Mouse (Mus musculus): ENCODE measurements around the gene Slc9a9.

Gene Slc9a9

DNA sequence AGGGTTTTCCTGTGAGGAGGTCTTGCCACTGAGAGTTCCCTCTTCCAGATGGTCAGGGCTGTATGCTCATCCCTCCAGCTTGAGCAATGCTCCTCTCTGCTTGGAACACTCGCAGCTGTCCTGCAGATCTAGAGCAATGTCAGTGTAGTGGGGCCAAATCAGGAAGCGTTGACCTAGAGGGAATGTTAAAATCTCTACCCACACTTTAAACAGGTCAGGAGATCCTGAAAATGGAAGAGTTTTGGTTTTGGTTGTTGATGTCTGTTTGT, 36.0 kb downstream of the Slc9a9 start:
- ChIA-PET CTCF (no interaction called here), POLR2A (no interaction called here)

DNA sequence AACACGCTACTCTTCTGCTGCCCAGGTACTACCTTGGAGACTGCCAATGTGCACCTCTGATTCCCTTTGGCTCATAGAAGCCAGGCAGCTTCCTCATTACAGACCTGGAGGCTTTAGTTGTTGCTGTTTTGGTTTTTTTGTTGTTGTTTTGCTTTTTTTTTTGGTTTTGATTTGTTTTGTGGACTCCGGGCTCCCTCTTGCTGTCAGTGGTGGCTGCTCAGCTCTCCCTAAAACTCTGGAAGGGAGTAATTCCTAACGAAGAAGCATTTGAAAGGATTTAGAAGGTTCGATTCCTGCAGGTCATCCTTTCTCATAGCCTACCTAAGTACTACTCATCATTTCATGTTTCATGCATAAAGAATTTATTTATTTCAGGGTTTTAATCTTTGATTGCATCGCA, 42.4 kb downstream of the Slc9a9 start:
- POLR2A ChIA-PET: interaction anchor here in 1 of 4 experiments (0.6 kb wide), 1 partner anchor 1833 kb away, joined by 3 read pairs; no protein-coding TSS in a partner anchor
- CTCF ChIA-PET: no interaction called here

DNA sequence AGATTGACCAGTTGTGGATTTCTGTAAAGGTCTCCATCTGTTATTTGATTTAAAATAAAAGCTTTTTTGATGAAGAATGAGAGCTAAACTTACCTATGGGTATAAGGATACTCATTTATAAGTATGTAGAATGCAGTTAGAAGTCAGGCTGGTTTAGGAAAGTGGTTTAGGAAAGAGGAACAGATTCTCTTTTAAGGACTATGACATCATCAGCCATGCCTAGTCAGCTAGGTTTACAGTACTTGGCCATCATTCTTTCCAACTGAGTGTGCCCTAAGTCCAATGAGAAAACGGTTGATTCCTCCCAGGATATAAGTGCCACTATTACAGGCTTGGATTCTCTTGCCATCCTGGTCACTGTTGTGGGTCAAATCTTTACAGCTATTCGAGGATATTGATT, 47.0 kb downstream of the Slc9a9 start:
- POLR2A ChIA-PET: interaction anchor here in 2 of 4 experiments (0.6 to 0.7 kb wide), 2 partner anchors 264 to 340 kb away, joined by 3 read pairs; no protein-coding TSS in a partner anchor
- CTCF ChIA-PET: no interaction called here

DNA sequence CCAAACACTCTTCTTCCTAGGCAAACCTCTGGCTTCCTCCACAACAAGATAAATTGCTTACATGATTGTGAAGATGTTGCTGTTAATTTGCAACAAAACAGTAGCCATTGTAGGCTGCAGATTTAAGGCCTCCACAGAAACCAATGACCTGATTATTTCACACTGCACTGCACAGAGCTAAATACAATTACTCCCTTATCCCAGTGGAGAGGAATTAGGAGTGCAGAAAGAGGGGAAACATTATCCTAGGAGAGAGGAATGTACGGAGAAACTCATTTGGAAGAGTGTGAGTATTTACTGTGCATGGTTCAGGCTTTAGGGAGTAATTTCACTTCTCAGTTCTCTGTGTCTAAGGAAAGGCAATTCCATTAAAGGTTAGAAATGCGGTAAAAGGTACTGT, 53.9 kb downstream of the Slc9a9 start:
- CTCF ChIA-PET: no interaction called here
- POLR2A ChIA-PET: no interaction called here

DNA sequence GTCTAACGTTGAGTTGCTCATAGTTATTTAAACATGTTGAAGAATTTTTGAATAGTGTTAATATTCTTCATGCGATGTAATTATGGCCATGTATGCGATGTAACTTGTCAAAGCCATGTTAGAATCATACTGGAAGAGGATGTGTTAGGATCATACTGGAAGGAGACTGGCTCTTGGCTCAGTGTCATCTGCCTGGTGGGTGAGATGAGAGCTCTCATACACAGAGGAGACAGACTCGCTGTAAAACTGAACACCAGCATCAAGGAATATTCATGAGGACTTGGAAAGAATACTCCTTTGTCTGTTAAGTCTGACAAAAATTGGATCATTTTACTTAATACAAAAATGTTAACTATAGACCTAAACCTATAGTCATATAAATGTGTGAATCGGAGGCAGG, 55.4 kb downstream of the Slc9a9 start:
- POLR2A ChIA-PET: no interaction called here

DNA sequence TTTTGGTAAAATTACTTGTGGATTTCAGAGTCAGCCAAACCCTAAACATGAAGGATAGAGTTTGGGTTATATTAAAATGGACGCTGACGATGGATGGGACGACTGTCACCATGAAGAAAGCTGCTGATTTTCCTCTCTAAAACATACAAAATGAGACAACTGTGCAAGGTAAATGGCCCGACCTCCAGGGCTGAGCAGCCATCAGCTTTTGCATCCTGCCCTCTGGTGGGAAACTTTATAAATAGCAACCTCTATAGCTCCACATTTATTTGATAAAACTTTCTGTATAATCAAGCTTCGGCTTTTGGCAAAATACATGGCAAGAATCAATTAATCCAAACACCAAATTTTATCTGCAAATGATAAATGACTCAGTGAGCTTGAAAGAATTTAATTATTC, 57.7 kb downstream of the Slc9a9 start:
- POLR2A ChIA-PET: interaction anchor here in 1 of 4 experiments (0.9 kb wide), 1 partner anchor 680 kb away, joined by 3 read pairs; no protein-coding TSS in a partner anchor
- CTCF ChIA-PET: interaction anchor here in 2 of 4 experiments (0.6 to 1.5 kb wide), 3 partner anchors 27 to 1007 kb away, joined by 3 to 5 read pairs (median 3); no protein-coding TSS in a partner anchor

More for the DNA sequence above, 55.4 kb downstream of the Slc9a9 start:
- CTCF ChIA-PET: no interaction called here

DNA sequence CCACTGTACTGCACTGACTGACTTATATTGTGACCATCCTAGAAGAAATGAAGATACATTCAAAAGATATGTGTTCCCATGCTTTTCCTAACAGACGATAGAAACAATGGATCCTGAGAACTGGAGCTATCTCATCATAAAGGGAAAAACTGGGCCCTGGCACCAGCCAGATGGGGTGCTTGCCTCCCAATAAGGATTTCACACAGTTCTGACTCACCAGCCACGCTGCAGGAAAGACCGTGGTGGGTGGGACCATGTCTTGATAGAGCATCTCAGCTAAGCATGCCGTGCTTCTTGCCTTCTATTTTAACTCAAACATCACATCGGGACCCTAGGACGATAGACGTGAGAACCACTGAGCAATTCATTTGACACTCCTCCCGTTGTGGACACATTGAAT, 60.7 kb downstream of the Slc9a9 start:
- ChIA-PET CTCF (no interaction called here), POLR2A (no interaction called here)

DNA sequence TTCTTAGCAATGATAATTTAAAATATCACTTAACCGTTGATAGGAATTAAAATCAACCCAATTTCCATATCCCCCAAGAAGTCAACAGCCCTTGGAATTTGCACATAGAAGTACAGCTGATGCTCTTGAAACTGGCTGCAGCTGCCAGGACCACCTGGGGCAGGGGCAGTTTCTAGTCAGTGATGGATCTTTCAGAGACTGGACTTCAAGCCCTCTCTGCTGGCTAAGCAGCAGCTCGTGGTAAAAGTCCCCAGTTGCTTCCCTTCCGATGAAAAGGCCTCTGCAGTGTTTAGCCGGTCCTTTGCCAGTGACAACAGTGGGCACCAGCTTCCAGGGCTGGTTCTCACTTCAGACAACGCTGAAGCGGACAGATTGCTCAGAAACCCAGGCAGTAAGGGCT, 62.4 kb downstream of the Slc9a9 start:
- ChIA-PET POLR2A (no interaction called here), CTCF (no interaction called here)

DNA sequence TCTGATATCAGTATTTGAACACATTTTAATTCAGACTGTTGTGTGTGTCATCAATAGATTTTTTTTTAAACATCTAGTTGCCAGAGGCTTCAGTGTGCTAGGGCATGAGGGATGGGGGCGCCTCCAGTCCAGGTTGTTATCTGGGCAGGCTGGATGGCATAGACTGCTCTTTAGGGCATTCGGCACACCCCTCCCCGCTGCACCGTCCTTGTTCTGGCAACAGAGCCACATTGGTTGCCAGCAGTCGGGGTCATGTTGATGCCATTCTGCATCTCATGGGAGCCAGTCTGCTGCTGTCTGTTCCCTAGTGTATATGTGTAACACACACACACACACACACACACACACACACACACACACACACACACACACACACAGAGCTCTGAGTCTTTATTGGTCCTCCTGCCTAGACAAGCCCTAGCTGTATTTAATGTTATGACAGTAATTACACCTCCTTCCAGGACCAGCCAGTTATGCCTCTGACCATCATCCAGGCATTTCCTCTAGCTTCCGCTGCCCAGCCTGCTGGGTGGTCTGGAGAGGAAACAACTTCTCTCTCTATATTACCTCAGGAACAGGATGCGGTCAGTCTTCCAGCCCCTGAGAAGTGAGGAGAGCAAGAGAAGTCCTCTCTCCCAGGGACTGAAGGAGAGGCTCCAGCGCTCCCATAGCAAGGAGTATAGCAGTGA, 63.0 kb downstream of the Slc9a9 start:
- ChIA-PET POLR2A (interaction anchor here in 1 of 4 experiments (0.6 kb wide), 1 partner anchor 684 kb away, joined by 4 read pairs; no protein-coding TSS in a partner anchor), CTCF (no interaction called here)

DNA sequence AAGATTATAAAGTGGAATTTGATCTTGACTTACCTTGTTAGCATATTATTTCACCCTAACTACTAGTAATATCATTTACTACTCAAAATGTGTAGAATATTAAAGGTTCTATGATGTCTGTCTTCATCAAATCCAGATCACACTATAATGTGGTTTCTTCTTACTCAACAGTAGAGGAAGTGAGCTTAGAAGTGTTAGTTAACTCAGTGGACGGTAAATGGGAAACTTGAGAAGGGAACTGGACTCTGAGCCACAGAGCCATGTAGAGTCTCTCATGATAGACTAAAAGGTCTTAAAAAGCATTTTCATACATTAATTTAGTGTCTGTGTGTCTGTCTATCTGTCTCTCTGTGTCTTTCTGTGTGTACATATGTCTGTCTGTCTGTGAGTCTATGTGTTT, 64.6 kb downstream of the Slc9a9 start:
- ChIA-PET POLR2A (interaction anchor here in 1 of 4 experiments (0.6 kb wide), 1 partner anchor 679 kb away, joined by 3 read pairs; no protein-coding TSS in a partner anchor), CTCF (no interaction called here)

DNA sequence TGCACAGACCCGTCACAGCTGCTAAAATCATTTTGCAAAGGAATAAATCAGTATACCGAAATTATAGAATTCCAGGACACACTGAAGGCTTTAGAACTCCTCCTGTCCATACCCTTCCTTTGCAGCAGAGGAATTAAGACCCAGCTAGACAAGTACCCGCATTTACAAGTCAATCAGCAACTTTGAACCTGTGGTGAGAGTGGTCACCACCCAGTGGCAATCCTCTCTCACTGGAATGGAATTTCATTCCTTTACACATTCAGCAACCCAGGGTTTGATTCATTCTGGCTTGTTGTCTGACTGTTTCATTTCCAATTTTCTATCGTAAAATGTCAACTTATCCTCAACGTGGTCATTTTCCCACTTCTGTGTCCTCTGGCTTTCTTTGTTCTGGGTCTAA, 67.5 kb downstream of the Slc9a9 start:
- ChIA-PET POLR2A (no interaction called here), CTCF (interaction anchor here in 1 of 4 experiments (0.6 to 0.8 kb wide), 4 partner anchors 43 to 677 kb away, joined by 3 read pairs; no protein-coding TSS in a partner anchor)

DNA sequence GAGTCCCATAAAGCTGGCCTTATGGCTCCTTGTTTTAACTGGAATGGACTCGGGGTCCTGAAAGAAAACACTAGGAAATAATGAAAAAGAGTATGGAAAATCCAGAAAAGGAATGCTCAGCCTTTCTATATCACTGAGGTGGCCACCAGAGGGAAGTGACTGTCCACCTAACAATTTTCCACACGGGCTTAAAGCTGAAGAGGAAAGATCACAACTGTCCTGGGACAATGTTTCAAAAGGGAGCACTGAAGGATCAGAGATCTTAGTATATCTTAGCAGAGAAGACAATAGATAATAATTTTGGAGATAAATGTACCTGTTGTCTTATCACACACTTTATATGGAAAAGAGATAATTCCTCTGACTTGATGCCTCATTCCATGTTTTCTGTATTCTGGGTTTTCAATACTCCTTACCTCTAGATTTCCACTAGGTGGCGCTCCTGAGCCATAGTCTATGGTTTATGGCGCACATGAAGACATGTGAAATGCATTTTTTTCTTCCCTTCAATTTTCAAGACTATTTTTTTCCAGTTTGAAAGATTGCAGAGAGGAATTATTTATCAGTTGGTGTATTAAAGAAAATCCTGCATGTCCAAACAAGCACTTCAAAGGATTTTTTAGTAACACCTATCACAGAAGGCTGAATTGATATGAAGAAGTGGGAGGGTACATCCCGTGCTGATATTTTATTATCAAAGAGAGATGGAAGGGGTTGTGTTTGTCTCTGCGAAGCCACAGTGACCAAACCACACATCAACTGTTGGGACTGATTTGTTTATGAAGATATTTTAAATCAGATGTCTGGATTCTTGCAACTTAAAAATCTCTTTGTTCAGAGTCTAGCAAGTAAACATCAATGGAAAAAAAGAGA, 69.1 kb downstream of the Slc9a9 start:
- POLR2A ChIA-PET: no interaction called here
- CTCF ChIA-PET: no interaction called here

DNA sequence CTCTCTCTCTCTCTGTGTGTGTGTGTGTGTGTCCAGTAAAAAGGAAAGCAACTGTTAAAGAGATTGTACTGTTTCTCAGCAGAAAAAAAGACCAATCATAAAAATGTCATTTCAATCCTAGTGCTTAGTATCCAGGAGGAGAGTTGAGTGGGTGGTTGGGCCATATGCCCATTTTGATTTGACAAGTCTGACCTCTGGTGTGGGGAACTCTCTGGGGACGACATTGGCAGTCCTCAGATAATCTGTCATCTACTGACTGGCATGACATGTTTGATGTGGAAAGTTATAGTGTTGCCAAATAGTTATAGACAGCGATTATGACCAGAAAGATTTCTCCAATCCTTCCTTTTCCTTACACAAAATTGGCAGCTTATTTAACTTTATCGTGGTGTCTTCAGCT, 71.1 kb downstream of the Slc9a9 start:
- ChIA-PET POLR2A (no interaction called here), CTCF (interaction anchor here in 2 of 4 experiments (0.6 to 0.7 kb wide), 2 partner anchors 11 to 487 kb away, joined by 3 read pairs; no protein-coding TSS in a partner anchor)

DNA sequence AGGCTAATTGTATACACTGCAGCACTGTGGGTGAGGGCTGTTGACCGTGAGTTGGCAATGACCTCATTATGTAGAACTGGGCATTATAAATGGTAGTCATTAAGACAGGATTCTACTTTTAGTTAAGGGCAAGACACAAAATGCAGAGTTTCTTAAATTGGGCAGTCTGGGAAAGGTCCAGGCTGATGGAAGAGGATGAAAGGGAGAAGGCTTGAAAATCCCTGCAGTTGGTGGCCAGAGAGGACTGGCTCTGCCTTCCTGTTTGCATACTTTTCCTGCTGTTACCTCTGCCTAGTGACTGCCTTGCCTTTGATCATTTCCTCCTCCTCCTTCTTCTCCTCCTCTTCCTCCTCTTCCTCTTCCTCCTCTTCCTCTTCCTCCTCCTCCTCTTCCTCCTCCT, 73.6 kb downstream of the Slc9a9 start:
- POLR2A ChIA-PET: no interaction called here
- CTCF ChIA-PET: no interaction called here

DNA sequence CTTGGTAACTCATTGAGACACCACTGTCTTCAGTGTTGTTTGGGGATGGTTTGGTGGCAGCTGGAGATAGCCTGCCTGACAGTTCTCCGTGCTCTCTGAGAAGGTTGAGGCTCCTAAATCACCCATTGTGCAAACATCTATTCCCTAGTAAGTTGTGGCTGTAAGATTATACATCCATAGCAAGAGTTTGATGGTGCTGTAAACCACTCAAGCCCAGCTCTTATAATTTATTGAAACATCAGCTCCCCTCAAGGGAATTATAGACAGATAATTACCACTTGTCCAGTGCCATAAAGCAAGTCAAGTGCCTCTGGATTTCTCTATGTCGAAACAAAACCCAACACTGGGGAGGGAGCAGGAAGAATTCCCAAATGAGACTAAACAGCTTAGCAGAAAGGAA, 78.8 kb downstream of the Slc9a9 start:
- POLR2A ChIA-PET: no interaction called here
- CTCF ChIA-PET: no interaction called here

DNA sequence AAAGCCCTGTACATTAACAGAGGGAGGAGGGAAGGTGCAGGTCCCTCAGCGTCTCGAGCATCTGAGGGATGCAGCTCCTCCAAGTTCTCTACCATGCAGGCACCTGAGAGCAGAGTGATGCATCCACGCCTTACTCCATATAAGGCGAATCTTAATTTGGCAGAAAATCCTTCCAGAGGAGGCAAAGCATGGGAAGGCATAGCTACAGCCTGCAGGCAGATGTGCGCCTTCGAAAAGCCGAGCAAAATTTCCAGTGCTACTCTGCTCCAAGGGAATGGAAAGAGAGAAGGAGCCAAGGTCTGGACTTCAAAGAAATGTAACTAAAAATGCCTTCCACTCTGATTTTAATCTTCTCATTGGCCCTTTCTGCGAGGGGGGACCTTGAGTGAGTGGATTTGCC, 80.5 kb downstream of the Slc9a9 start:
- POLR2A ChIA-PET: no interaction called here
- CTCF ChIA-PET: interaction anchor here in 2 of 4 experiments (0.6 kb wide), 2 partner anchors 657 to 663 kb away, joined by 3 to 5 read pairs; no protein-coding TSS in a partner anchor

DNA sequence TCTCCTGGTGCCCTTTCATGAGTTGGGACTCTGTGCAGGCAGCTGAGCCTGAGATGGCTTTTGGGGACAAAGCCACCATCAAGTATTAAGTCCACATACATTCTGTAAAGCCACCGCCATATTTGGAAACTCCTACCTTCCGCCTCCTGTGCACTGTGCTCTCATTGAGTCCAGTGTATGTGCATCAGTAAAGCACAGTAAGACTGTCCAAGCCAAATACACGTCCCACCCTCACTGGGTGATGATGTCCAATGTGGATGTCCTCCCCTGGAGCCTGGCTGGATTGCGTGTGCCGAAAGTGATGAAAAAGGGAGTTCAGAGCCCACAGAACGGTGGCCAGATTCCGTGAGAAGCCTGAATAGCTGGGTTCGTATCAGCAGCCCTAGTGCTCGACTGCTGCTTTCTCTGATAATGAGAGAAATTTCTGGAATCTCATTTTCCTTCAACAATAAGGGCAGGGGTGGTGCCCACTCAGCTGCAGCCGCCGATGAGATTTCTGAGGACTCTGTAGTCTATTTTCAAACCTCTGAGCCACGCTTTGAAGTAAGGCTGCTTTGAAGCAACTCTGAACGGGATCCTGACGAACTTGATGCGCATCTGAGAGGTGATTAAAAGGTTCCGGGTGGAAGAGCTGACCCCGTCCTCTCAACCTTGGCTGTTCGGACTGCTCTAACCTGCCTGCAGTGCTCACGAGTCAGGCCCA, 81.4 kb downstream of the Slc9a9 start:
- ChIA-PET CTCF (interaction anchor here in 1 of 4 experiments (0.5 kb wide), 1 partner anchor 11 kb away, joined by 3 read pairs; no protein-coding TSS in a partner anchor), POLR2A (no interaction called here)

DNA sequence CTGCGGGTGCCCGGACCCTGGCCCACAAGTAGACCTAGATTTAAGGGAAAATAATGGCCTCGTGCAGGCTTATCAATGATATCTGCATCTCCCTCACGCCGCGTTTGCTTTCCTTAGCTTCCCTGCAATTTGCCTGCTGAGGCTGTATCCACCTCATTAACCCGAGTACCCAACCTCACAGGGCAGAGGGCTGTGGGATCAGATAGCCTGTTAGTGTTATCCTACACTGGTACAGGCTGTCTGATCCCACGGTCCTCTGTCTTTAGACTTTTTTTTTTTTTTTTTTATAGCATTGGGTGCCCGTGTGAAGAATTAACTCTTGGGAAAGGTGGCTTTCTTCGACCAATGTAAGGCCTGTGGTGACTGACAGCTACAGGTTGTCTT, 81.9 kb downstream of the Slc9a9 start:
- CTCF ChIA-PET: interaction anchor here in 1 of 4 experiments (0.5 kb wide), 1 partner anchor 11 kb away, joined by 3 read pairs; no protein-coding TSS in a partner anchor
- POLR2A ChIA-PET: no interaction called here

DNA sequence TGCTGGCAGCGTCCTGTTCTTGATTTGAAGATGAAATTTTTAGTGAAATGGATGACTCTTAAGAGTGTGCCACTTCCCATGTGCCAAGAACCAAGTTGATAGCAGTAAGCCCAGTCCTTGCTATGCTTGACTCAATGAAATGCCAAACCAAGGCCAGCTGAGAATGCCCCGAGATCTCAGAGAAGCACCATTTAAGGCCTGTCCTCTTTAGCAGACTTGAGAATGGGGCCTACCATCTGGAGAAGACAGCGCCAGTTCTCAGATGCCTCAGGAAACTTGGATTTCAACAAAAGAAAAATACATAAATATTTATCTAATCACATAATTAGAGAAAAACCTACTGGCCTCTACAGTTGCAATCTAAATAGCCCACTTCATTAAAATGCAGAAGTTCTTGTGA, 82.4 kb downstream of the Slc9a9 start:
- ChIA-PET CTCF (no interaction called here), POLR2A (no interaction called here)

DNA sequence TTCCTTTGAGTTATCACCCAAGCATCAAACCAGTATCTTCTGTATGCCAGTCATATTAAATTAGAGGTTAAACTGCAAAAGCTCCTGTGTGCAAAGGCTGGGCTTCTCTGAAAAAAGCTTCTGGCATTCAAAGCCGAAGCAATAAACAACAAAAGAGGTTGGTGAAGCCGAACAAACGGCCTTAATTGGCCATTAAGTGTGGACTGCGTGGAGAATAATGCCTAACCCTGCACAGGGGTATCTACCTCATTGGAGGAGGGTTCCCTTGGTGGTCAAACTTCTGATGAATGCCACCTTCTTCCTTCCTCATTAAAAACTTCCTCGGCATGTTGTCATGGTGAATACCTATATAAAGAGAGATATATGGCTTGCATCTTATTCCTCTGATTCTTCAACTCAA, 90.2 kb downstream of the Slc9a9 start:
- POLR2A ChIA-PET: interaction anchor here in 1 of 4 experiments (0.6 kb wide), 1 partner anchor 104 kb away, joined by 3 read pairs; no protein-coding TSS in a partner anchor
- CTCF ChIA-PET: no interaction called here

Data from embryonic stem cell, embryonic (primary cell).